Mouse (Mus musculus) mouse trophoblast stem cell (cell line): Measurements from ENCODE around the gene Spata31d1a.
"Not testable (repeated sequence)": the region's sequence is repeated elsewhere in the genome, so short reads cannot be mapped to it uniquely, and the experiment has no call there.

ENCODE experiments used
- in situ Hi-C, 2 experiments: fragments of 300-500 bp; cut with MseI, MboI; formaldehyde crosslinking; loops; 2 replicates in 1 of 2; 3 replicates in 1 of 2; pipeline ENCODE4 v1.15.1; 2025

Gene Spata31d1a

GRCm38 (mm10) chr13:59710230-59710629 is at the start of gene Spata31d1a:
Gene Spata31d1a, minus strand, starts transcription at chr13:59710330.
- in situ Hi-C loops = no loop called here

GRCm38 (mm10) chr13:59756906-59757305 is 46.8 kb upstream of the Spata31d1a start:
- in situ Hi-C loops = no loop called here

GRCm38 (mm10) chr13:59750310-59750709 is 40.2 kb upstream of the Spata31d1a start:
- in situ Hi-C loops = no loop called here

GRCm38 (mm10) chr13:59746711-59747110 is 36.6 kb upstream of the Spata31d1a start, which contains the start of gene 1700014D04Rik:
Gene 1700014D04Rik, minus strand, starts transcription at chr13:59746752.
- in situ Hi-C loops = no loop called here

GRCm38 (mm10) chr13:59746164-59746563 is 36.0 kb upstream of the Spata31d1a start:
- in situ Hi-C loops = no loop called here

GRCm38 (mm10) chr13:59745462-59745861 is 35.3 kb upstream of the Spata31d1a start:
- in situ Hi-C loops = no loop called here

GRCm38 (mm10) chr13:59741697-59742096 is 31.6 kb upstream of the Spata31d1a start:
- in situ Hi-C loops = no loop called here

- in situ Hi-C loops = no loop called here
These were observed 31.0 kb upstream of the Spata31d1a start for GRCm38 (mm10) chr13:59741096-59741495.

GRCm38 (mm10) chr13:59739397-59739796 is 29.3 kb upstream of the Spata31d1a start:
- in situ Hi-C loops = no loop called here

- in situ Hi-C loops = no loop called here
These were observed 28.3 kb upstream of the Spata31d1a start for GRCm38 (mm10) chr13:59738455-59738854.

- in situ Hi-C loops = no loop called here
These were observed 25.1 kb upstream of the Spata31d1a start for GRCm38 (mm10) chr13:59735190-59735589.

- in situ Hi-C loops = not testable (repeated sequence)
These were observed 24.2 kb upstream of the Spata31d1a start for GRCm38 (mm10) chr13:59734347-59734746.

- in situ Hi-C loops = no loop called here
These were observed 23.8 kb upstream of the Spata31d1a start for GRCm38 (mm10) chr13:59733936-59734335.

GRCm38 (mm10) chr13:59731652-59732051 is 21.5 kb upstream of the Spata31d1a start, which contains the start of gene Spata31d1d:
Gene Spata31d1d, minus strand, starts transcription at chr13:59731752.
- in situ Hi-C loops = no loop called here

- in situ Hi-C loops = no loop called here
These were observed 18.4 kb upstream of the Spata31d1a start for GRCm38 (mm10) chr13:59728378-59729093.

GRCm38 (mm10) chr13:59726139-59726867 is 16.2 kb upstream of the Spata31d1a start:
- in situ Hi-C loops = no loop called here

- in situ Hi-C loops = not testable (repeated sequence)
These were observed 12.0 kb upstream of the Spata31d1a start for GRCm38 (mm10) chr13:59722089-59722488.

- in situ Hi-C loops = no loop called here
These were observed 9.3 kb upstream of the Spata31d1a start for GRCm38 (mm10) chr13:59719475-59719874.

- in situ Hi-C loops = not testable (repeated sequence)
These were observed 8.8 kb upstream of the Spata31d1a start for GRCm38 (mm10) chr13:59718857-59719440.

GRCm38 (mm10) chr13:59713710-59714109 is 3.6 kb upstream of the Spata31d1a start:
- in situ Hi-C loops = no loop called here

- in situ Hi-C loops = not testable (repeated sequence)
These were observed 1.9 kb upstream of the Spata31d1a start, which contains the start of gene Spata31d1b for GRCm38 (mm10) chr13:59711984-59712383. Gene Spata31d1b, plus strand, starts transcription at chr13:59712284.

GRCm38 (mm10) chr13:59704562-59704961 is 5.6 kb downstream of the Spata31d1a start:
- in situ Hi-C loops = no loop called here
